Mouse (Mus musculus): ENCODE measurements around the gene Tgfb1i1. TPM values are rescaled to one million over a fixed set of nuclear protein-coding genes. Genes with fewer than 3 reads are reported as not detected.

Tgfb1i1 gene
- total and polyA plus RNA-seq, 3 experiments, result 0.36 TPM; not detected in 2

GRCm38 (mm10) chr7:128245547-128245946 lies 1.1 kb upstream of the Tgfb1i1 start:
- dilution Hi-C loops (cut with MboI; ENCODE audit: extremely low pct_ligation_motif_present, extremely low pct_unique_long_range_greater_than_20kb, low sequenced_read_pairs) (no loop called here), in situ Hi-C loops (cut with MboI; ENCODE audit: low pct_ligation_motif_present, low pct_unique_long_range_greater_than_20kb, low sequenced_read_pairs) (no loop called here)
- Histone ChIP-seq H3K36me3 (replicated peaks in 1 of 2; ENCODE audit: control insufficient read depth in 1 of 2, insufficient read depth in 1 of 2, low read length in 1 of 2) (peaks cover 41 to 58% of the 10 kb centered on the region in 2 experiments), H3K27ac (ENCODE audit: insufficient read depth, low read depth) (no peak overlapping the region), H3K4me3 (replicated peaks in 1 of 3; ENCODE audit: low read depth in 2 of 3, low read length in 2 of 3, poor library complexity in 1 of 3) (no peak overlapping the region), H3K9me3 (replicated peaks; ENCODE audit: low read length) (no peaks in the 10 kb centered on the region), H3K4me2 (ENCODE audit: insufficient read depth, low read depth, poor library complexity, severe bottlenecking) (no peak overlapping the region), H3K27me3 (replicated peaks) (no peaks in the 10 kb centered on the region), H3K79me2 (replicated peaks; ENCODE audit: control insufficient read depth, extremely low read depth, insufficient read depth, poor library complexity, severe bottlenecking) (no peaks in the 10 kb centered on the region), H3K9ac (ENCODE audit: insufficient read depth, low read depth) (no peak overlapping the region), H3K4me1 (ENCODE audit: control insufficient read depth in 1 of 2, insufficient read depth in 2 of 2) (peaks cover 0 to 4% of the 10 kb centered on the region in 2 experiments; a peak in 1 of 4 replicates)
- TF ChIP-seq PAX5 (IDR thresholded peaks at IDR 0.05; ENCODE audit: low read length) (no peak), SIN3A (IDR thresholded peaks at IDR 0.05; ENCODE audit: low read length) (no peak)
- DNase-seq (ENCODE audit: extremely low read depth), result no peak

- Histone ChIP-seq H3K9ac (ENCODE audit: insufficient read depth, low read depth) (no peak overlapping the region), H3K79me2 (replicated peaks; ENCODE audit: control insufficient read depth, extremely low read depth, insufficient read depth, poor library complexity, severe bottlenecking) (no peaks in the 10 kb centered on the region), H3K4me2 (ENCODE audit: insufficient read depth, low read depth, poor library complexity, severe bottlenecking) (no peak overlapping the region), H3K36me3 (replicated peaks in 1 of 2; ENCODE audit: control insufficient read depth in 1 of 2, insufficient read depth in 1 of 2, low read length in 1 of 2) (peaks cover 23 to 42% of the 10 kb centered on the region in 2 experiments), H3K4me1 (ENCODE audit: control insufficient read depth in 1 of 2, insufficient read depth in 2 of 2) (no peaks in the 10 kb centered on the region), H3K27me3 (replicated peaks) (no peaks in the 10 kb centered on the region), H3K27ac (ENCODE audit: insufficient read depth, low read depth) (no peak overlapping the region), H3K4me3 (replicated peaks in 1 of 3; ENCODE audit: low read depth in 2 of 3, low read length in 2 of 3, poor library complexity in 1 of 3) (no peak overlapping the region), H3K9me3 (replicated peaks; ENCODE audit: low read length) (no peaks in the 10 kb centered on the region)
- dilution Hi-C loops (cut with MboI; ENCODE audit: extremely low pct_ligation_motif_present, extremely low pct_unique_long_range_greater_than_20kb, low sequenced_read_pairs), result no loop called here
- DNase-seq (ENCODE audit: extremely low read depth), result peak; percentile 45
- in situ Hi-C loops (cut with MboI; ENCODE audit: low pct_ligation_motif_present, low pct_unique_long_range_greater_than_20kb, low sequenced_read_pairs), result no loop called here
- TF ChIP-seq ZKSCAN1 (IDR thresholded peaks at IDR 0.05; ENCODE audit: borderline replicate concordance, low read depth, low read length), result no peak
- peak; percentile 66 for TF ChIP-seq RAD21 (IDR thresholded peaks at IDR 0.05; ENCODE audit: low read depth, low read length)
- TF ChIP-seq SMC3 (IDR thresholded peaks at IDR 0.05; ENCODE audit: low read depth, low read length), result peak; percentile 67
- TF ChIP-seq PAX5 (IDR thresholded peaks at IDR 0.05; ENCODE audit: low read length), result no peak
- TF ChIP-seq USF1 (IDR thresholded peaks at IDR 0.05; ENCODE audit: low read depth, low read length), result no peak
- no peak for TF ChIP-seq MAFK (IDR thresholded peaks at IDR 0.05; ENCODE audit: insufficient replicate concordance, low read length)
- peak; percentile 13 to 70; a peak in 2 of 4 replicates for TF ChIP-seq CTCF (conservative IDR thresholded peaks at IDR 0.05 in 1 of 2, IDR thresholded peaks at IDR 0.05 in 1 of 2; ENCODE audit: low read depth in 2 of 2, low read length in 2 of 2)
- peak; percentile 10; the same call in 1 of the 2 replicates for TF ChIP-seq ZC3H11A (IDR thresholded peaks at IDR 0.05; ENCODE audit: low read depth, low read length)
- no peak for TF ChIP-seq ELF1 (IDR thresholded peaks at IDR 0.05; ENCODE audit: low read depth, low read length)
- TF ChIP-seq EP300 (IDR thresholded peaks at IDR 0.05; ENCODE audit: low read length), result no peak
- TF ChIP-seq MXI1 (IDR thresholded peaks at IDR 0.05; ENCODE audit: low read depth, low read length), result no peak
- TF ChIP-seq MAZ (IDR thresholded peaks at IDR 0.05; ENCODE audit: low read depth, low read length), result no peak
- TF ChIP-seq KAT2A (IDR thresholded peaks at IDR 0.05; ENCODE audit: insufficient replicate concordance, low read length), result no peak
- no peak for TF ChIP-seq ZMIZ1 (IDR thresholded peaks at IDR 0.05; ENCODE audit: low read depth, low read length)
- no peak for TF ChIP-seq POLR2AphosphoS2 (IDR thresholded peaks at IDR 0.05; ENCODE audit: low read depth, low read length)
- TF ChIP-seq POLR2A (IDR thresholded peaks at IDR 0.05; ENCODE audit: low read depth, low read length), result no peak
- no peak for TF ChIP-seq NRF1 (IDR thresholded peaks at IDR 0.05; ENCODE audit: low read depth, low read length)
- no peak for TF ChIP-seq USF2 (conservative IDR thresholded peaks at IDR 0.05; ENCODE audit: low read depth, low read length)
- no peak for TF ChIP-seq E2F4 (IDR thresholded peaks at IDR 0.05; ENCODE audit: insufficient replicate concordance, low read depth, low read length)
Measured at GRCm38 (mm10) chr7:128247443-128247842, 831 bp downstream of the Tgfb1i1 start.

Data from CH12.LX (cell line).